Mouse (Mus musculus) brain, embryonic 14.5 days (tissue): ENCODE results near the gene Rps7.

Experiments used
- CTCF ChIP-seq: fragments of 200-500 bp; IDR thresholded peaks from 2 replicates; pipeline ENCODE4 v1.5.1; 2012; ENCODE audit warnings: inconsistent platforms, mild to moderate bottlenecking, moderate library complexity, borderline replicate concordance; ENCODE audit not compliant: insufficient read depth, insufficient read length; ENCODE audit errors: extremely low read depth
- POLR2A ChIP-seq: fragments of 200-500 bp; IDR thresholded peaks from 2 replicates; pipeline ENCODE4 v1.6.1; 2012; ENCODE audit warnings: mild to moderate bottlenecking, inconsistent platforms, borderline replicate concordance; ENCODE audit not compliant: poor library complexity, insufficient read depth, insufficient read length, severe bottlenecking; ENCODE audit errors: extremely low read depth

GRCm38 (mm10) chr12:28596851-28597250 is 38.9 kb downstream of the Rps7 start:
- TF ChIP-seq CTCF (no peak), POLR2A (no peak)
